Mouse (Mus musculus): ENCODE data around the gene Dlg2.

Dlg2 gene

DNA sequence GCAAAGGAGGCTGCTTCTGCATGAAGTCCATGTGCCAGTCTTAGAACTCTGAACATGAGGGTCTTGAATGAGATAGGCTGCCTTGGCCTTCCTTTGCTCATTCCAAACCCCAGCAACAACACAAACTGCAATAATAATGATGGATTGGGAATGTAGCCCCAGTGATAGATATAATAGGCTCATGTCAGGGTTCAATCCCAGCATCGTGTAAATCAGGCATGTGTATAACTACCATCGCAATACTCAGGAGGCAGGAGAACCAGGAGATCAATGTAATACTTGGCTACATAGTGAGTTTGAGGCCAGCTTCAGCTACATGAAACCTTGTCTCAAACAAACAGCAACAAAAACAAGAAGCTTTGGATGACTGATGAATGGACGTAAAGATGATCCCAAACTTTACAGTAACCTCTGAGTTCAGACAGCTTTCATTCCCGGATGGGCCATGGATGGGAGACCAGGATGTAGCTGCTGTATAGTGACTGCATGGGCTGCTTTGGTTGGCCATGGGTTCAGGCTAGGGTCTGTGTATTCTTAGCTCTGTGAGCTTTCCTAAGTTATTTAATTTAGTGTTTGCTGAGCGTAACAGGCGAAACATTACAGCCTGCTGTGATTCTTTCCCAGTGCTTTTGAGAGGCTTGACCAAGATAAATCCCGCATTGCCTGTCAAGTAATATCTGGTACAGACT, 1708.0 kb downstream of the Dlg2 start:
- DNase-seq (ENCODE audit: low spot score), result no peak

DNA sequence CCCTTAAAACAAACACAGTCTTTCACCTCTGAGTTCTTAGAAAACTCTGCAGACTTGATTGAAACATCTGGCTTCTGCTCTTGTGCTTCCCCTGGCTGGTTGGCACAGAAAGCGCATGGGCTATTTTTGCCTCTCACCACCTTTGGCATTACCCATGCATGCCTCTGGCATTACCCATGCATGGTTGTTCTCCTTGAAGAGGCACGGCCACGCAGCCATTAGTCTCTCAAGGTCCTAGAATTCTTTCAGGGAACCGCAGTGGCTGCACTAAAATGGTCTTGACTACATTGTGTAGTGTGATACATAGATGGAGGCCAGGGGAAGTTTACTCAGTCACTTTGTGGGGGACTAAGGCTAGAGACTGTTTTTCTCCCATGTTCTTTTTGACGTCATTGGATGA, 1709.9 kb downstream of the Dlg2 start:
- DNase-seq (ENCODE audit: low spot score), result no peak

DNA sequence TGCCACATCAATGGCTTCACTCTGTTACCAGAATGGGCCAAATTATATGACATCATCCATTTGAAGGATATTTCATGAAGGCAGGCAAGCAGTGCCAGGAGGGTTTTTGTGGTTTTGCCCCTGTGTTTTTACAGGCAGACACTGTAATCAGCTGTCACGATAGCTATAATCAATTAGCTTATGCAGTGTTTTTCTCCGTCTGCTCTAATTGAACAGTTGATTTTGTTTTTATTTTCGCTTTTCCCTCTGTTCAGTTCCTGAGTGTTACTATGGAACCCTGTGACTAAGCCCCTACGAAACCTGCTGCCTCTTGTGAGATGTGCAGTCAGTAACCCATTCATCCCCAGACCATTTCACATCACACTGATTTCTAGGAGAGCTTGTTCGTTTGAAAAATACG, 1712.7 kb downstream of the Dlg2 start:
- DNase-seq (ENCODE audit: low spot score), result no peak

DNA sequence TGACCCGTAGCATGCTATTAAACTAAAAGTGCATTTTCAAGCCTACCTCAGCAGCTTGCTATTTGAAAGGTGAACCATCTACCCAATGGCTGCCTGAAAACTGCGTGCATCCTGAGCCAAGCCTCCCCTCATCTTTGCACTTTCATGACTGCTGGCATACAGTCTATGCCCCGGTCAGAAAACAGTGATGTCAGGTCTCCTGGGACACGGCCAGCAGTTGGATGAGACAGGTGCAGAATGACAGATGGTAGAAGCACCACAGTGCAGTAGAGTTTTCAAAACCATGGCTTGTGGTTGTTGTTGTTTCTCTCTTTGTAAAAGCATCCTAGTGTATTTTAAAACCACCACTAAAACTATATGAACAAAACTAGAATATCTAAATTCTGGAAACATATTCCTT, 1719.5 kb downstream of the Dlg2 start:
- no peak for DNase-seq (ENCODE audit: low spot score)

DNA sequence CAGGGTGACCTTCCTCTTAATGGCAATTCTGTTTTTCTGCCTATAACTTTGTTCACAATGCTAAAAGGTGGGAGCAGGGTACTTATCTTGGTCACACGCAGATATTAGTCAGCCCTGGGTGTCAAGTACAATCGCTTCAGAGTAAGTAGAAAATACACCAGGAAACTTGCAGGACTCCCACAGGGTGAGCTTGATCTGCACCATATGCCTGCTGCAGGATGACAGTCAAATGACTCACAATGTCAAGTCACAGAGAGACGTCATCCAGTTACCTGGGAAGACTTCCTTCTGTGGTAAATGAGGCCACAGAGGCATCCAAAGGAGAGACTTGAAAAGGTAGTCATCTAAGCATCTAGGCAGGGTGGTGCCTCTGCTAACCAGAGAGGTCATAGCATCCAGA, 1721.1 kb downstream of the Dlg2 start:
- DNase-seq (ENCODE audit: low spot score), result no peak

DNA sequence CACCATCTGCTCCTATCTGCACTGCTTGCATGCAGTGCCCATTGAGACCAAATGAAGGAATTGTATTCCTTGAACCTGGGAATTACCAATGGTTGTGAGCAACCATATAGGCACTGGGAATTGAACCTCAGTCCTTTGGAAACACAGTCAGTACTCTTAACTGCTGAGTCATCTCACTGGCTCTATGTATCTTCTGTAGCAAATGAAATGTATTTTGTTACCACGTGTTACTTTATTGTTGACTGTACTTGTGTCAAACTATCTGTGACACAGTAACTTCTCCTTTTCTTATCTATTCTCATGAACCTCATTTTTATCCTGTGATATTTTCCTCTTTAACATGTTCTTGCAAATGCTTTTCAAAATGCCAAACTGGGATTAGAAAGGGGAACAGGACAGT, 1722.7 kb downstream of the Dlg2 start:
- DNase-seq (ENCODE audit: low spot score), result no peak

DNA sequence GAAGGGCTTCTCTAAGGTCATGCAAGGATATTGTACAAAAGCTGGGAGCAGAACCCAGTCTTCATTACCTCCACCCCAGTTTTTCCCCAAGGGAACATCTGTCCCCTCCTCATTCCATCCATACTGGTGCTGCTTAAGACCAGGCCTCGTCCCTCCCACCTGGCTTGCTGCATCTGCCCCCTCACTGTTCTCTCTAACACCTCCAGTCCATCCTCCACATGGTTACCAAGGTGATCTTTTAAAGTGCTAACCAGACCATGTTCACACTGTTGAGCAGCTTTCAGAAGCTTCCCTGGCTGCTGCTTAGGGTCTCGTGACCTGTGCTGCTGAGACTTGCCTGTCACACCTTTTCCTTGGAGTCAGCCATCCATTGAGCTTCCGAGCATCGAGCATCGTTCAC, 1734.2 kb downstream of the Dlg2 start:
- no peak for DNase-seq (ENCODE audit: low spot score)

DNA sequence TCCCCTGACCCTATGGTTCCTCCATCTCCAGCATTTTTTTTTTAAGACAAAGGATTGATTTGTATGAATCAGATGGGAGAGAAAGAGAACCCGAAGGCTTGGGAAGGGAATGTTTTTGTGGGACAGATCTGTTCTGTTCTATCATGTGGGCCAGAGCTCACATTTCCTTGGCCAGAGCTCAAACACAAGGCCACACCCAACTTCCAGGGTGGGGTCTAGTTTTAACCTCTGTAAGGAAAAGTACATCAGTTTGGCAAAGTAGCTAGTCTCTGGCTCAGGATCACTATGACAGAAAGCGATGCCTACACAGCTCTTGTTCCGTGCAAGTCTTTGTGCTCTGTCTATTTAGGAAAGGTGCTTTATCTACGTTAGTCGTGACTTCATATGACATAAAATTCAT, 1737.3 kb downstream of the Dlg2 start:
- no peak for DNase-seq (ENCODE audit: low spot score)

DNA sequence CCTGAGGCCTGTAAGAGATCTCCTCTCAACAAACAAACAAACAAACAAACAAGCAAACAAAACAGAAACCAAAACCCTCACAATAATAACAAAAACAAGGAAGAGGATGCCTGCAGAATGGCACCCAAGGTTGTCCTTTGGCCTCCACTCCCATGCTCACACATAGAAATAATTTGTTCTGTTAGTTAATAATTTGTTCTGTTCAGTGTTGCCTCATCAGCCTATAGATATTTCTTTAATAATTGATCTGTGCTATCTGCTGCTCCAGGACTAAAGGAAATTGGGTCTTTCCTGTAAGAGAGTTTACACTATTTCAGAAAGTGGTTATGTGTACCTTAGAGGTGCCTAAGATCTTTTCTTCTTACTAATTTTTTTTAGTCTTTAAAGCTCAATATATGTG, 1741.7 kb downstream of the Dlg2 start:
- DNase-seq (ENCODE audit: low spot score), result no peak

DNA sequence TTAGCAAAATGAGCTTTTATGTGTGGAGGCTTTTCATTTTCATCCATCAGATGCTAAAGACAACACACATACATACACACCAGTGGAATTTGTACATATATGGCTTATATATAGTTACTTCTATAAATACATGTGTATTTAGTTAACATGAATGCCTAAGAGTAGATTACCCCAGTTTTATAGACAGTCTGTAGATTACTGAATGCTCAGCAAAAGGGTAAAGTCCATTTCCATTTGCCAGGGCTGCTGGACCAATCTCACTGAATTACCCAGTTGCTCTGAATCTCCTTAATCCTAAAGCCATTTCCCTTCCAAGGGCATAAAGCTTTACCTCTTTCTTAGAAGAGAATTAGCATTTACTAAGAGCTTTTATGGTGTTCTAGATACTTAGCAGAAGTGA, 1744.1 kb downstream of the Dlg2 start:
- DNase-seq (ENCODE audit: low spot score), result no peak

DNA sequence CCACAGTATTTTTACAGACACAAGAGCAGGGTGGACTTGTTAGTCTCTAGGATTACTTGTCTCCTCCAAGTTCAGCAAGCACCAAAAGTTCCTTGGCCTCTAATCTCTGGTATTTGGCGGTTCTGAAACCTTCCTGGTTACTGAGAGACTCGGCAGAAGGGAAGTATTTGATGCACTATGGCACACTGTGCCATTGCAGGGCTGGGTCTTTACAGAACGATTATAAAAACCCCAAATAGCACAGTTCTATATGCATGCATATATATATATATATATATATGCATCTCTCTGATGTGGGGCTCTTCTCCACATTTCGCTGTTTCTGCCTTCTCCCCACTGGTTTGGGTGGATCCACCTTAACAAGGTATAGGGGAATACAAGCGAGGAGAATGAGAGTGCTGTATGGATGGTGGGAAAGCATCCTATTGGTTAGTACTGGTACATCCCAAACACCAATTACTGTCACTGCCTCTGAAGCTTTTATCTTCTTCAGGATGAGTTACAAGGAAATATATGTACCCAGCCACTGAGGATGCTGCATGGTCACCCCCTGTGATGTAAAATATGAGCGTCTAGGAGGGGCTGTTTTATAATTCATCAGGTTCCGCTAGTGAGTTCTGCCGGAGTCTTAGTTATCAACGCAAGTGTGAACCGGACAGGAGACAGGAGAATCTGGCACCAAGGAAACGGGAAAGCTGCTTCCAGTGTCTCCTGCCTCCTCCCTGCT, 1758.2 kb downstream of the Dlg2 start:
- DNase-seq (ENCODE audit: low spot score), result no peak

DNA sequence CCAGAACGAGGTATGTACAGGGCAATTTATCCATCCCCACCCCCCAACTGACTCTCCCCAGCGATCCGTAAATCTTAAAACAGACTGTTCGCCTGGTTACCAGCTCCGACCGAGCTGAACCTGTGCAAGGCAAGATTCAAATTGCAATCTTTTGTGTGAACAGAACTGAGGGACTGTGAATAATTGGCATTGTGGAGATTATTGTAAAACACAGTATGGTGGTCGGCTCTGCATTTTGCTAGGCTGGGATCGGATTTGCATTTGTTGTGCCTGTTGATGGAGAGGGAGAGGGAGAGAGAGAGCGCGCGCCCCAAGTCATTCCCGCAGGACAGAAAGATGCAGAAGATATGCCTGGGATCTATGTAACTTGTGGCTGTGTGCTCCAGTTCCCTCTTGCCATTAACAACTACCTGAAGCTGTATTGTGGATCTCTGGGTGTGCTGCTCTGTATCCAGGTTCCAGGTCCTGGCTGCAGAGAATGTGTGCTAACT, 1759.1 kb downstream of the Dlg2 start:
- no peak for DNase-seq (ENCODE audit: low spot score)

DNA sequence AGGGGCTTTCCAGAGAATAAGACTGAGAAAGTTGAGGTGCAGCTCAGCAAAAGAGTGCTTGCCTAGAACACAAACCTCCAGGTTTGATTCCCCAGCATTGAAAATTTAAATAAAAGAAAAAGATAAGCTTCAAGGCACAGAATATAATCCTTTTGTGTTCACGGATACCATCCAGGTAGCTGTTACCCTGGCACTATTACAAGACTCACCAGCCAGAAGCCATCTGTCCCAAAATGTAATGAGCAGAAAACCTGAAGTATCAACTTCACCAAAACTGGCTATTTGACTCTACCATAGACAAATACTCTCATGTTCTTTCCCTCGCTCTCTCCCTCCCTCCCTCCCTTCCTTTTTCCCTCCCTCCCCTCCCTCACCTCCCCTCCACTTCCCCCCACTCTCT, 1764.4 kb downstream of the Dlg2 start:
- no peak for DNase-seq (ENCODE audit: low spot score)

DNA sequence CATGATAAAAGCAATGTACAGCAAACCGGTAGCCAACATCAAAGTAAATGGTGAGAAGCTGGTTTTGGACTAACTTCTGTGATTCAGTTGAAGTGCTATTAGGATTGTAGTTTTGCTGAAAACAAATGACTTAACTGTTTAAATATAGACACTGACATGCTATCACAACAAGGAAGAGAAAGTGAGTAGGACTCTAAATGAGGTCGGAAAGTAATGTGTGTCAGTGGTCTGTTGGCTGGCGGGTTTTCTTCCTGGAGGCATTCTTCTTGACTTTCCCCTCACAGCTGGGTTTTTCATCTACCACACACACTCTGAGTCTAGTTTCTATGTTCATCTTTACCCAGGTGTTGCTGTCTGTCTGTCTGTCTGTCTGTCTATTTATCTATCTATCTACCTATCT, 1771.1 kb downstream of the Dlg2 start:
- DNase-seq (ENCODE audit: low spot score), result no peak

DNA sequence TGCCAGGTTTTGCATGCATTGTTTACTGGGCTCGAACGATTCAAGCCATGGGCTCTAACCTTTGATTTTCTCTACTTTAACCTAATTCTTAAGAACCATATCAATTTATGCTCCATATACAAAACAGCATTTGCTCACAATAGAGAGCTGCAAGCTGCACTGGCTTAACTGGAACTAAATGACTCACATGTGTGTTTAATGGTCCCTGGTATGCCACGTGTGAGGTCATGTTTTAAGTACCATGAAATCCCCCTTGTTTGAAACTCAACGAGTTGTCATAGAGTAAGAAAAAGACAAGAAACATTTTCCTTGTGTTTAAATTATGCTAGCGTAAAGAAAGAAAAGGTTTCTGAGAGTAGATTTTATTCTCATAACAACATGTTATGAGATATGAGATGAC, 1772.1 kb downstream of the Dlg2 start:
- DNase-seq (ENCODE audit: low spot score), result no peak

DNA sequence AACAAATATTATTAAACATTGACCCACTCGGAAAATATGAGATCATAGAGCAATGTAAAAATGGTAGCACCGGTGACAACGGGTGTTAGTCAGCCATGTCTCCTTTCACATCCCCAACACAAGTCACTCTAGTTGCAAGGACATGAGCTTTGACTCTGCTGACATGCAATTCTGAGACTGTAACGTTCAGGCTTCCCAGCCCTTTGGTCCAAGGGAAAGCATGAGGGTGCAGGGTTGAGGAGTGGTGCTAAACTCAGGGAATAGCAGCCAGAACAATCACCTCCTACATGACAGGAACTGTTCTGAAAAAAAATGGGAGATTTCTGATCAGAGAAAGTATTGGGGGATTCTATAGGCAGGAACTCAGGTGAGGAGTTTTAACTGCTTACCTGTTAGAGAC, 1781.7 kb downstream of the Dlg2 start:
- DNase-seq (ENCODE audit: low spot score), result no peak

DNA sequence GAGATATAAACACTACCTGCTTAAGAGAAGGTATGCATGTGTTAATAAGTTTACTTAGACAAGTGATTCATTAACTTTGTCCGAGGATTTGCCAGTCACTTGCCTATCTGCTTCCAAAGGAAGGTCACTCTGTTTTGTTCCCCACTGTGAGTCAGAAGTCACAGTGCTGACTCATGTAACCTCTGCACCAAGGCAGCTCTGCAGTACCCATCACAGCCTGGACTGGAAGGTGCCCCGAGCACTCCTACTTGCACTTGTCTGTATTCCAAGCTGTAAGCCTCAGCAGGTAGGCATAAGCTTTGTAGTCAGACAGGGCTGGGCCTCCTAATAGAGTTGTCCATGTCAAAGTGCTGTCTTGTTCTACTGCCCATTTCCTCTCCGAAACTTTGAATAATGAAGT, 1782.2 kb downstream of the Dlg2 start:
- no peak for DNase-seq (ENCODE audit: low spot score)

DNA sequence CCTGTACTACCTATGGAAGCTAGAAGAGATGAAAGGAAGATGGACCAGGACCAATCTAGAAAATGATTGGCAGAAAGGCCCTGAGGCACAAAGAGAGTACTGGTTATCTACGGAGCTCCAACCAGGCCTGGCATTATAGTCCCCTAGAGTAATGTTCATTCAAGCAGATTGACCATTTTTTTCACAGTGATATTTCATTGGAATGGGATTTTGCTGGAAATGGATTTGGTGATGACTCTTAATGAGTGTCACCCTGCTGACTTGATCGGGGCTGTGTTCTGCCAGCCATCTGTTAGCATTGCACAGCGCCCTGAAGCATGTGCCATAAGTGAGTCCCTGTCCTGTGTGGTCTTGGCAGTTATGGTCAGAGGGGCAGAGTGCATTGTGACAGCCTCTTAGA, 1787.9 kb downstream of the Dlg2 start:
- DNase-seq (ENCODE audit: low spot score), result no peak

DNA sequence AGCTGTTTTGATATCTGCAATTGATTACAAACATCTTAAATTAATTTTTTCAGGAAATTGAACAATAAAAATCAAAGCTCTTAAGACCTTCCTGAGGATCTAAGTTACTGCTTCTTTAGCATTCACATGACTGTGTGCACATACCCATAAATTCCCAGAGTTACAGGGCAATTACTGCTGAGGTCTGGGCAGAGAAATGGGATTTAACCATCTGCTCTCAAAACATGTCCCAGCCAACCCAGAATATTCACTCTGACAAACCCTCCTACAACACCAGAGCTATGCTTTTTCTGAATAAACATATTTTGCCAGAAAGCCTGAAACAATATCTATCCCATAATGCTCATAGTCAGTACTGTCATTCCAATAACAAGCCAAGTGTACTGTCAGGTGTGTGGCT, 1788.5 kb downstream of the Dlg2 start:
- DNase-seq (ENCODE audit: low spot score), result no peak

DNA sequence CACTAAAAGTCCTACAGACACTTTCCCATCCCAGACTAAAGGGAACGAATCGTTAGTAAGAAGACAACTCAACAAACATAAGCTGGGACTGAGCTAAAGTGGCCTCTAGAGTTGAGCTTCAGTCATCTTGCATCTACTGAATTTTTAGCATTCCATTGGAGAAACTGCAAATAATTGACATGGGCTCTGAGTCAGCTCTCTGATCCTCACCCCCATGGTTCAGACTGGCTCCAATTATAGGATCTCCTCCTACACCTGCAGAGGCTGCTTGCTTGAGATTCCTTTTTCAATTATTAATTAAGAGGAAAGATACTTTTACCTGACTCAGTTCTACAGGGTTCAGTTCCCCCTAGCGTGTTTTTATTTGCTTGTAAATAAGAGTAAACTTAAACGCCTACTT, 1798.9 kb downstream of the Dlg2 start:
- no peak for DNase-seq (ENCODE audit: low spot score)

DNA sequence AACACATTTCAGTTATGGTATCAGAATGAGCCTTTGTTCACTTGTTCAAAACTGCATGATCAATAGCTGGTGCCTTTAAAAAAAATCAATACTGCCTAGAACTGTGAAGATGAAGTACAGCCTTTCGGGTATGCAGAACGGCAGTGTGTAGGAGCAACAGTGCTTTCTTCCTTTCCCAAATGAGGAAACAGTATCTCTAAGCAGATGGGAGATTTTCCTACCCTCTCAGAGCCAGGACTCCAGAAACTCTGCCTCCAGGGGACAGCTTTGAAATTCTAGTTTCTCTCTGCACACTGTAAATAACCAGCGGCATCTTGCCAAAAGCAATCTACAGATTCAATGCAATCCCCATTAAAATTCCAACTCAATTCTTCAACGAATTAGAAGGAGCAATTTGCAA, 1801.2 kb downstream of the Dlg2 start:
- no peak for DNase-seq (ENCODE audit: low spot score)

DNA sequence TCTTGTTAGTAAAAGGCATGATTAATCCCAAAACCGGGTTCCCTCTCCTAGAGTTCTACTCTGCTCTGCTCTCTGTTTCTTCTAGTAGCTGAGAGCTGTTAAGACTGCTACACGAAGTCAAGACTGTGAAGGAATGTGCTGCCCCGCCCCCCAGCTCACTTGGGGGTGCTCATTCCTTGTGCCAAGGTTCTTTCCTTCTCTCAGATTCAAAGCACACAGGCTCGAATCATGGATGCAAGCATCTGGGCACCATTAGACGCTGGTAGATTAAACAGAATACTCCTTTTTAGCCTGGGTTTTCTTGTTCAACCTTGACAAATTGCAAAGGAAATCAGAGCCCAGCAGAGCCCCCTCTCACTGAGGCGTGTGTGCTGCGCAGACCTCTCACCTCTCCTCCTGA, 1804.5 kb downstream of the Dlg2 start:
- DNase-seq (ENCODE audit: low spot score), result no peak

DNA sequence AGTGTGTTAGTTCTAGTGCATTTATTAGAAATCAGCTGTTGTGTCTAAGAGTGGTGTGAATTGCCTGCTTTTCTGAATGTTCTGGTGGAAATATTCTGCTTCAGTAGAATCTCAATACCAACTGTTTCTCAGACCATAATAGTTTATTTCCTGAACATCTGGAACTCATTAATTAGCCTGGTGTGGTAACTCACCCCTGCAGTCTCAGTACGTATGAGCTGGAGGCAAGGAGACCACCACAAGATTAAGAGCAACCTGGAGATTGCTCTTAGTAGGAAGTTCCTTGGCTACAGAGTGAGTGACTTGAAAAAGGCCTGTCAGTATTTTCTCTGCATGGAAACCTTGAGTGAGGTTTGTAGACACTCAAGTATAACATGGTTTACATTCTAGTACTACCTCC, 1810.6 kb downstream of the Dlg2 start:
- DNase-seq (ENCODE audit: low spot score), result no peak

DNA sequence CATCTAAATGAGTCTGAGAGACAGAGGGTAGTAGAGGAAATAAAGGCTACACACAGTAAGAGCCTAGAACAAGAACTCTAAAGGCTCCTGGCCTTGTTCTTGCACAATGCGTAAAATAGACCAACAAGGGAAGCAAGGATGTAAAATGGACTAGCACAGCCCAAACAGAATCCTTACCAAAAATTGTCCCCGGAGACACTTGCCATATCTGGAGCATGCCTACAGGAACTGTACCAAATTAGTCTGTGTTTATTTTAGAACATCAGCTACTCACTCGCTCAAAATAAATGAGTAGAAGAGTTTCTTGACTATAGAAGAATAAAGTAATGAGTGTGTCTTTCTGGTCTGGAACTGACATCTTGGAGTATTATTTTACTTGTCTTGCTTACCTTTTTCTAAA, 1812.3 kb downstream of the Dlg2 start:
- no peak for DNase-seq (ENCODE audit: low spot score)

All from ovary, postnatal 10 days (tissue).